20 mouse cellular contexts compared by ENCODE assay signal in the genomic region with DNA sequence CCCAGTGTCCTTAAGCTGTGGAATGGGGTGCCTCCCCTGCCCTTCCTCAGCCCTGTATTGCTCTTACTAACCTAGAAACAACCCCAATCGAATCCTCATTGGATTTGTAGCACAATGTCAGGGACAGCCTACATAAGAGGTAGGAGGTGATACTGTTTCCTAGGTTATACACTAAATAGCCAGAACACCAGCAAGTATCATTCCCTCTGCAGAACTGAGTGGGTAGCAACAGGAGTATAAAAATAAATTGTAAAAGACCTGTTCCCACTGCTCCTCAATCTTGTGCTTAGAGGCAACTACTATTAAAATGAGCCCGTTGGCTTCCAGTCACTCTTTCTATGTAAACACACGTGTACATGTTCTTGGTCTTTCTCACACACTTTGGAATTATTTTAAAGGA.
"Had no signal": no experiment of that assay in that cellular context is flagged by ENCODE, and none has a peak within 500 bp of the region (broad histone marks: within the 10 kb centered on the region; RNA-seq: fewer than 3 reads in every experiment).

No protein-coding gene starts in this region.

- H3K9me3 ChIP-seq: liver, embryonic 15.5 days; lung, embryonic 15.5 days; midbrain, embryonic 13.5 days; midbrain, embryonic 15.5 days; neural tube, embryonic 13.5 days; neural tube, embryonic 15.5 days had no signal

- DNase-seq: liver, postnatal 0 days; lung, adult 2 months; lung, postnatal 14 days; lung, postnatal 36 days; retina, postnatal 1 day; right cerebral cortex, adult 18-20 months; right cerebral cortex, postnatal 25 days; right cerebral cortex, postnatal 4 days; spleen, adult 18-20 months; thymus, postnatal 14 days; thymus, postnatal 36 days had no signal

- H3K4me3 ChIP-seq: liver, embryonic 15.5 days; lung, embryonic 15.5 days; midbrain, embryonic 13.5 days; midbrain, embryonic 15.5 days; neural tube, embryonic 13.5 days; neural tube, embryonic 15.5 days had no signal

- H3K4me1 ChIP-seq: lung, embryonic 15.5 days; midbrain, embryonic 13.5 days; midbrain, embryonic 15.5 days; neural tube, embryonic 13.5 days; neural tube, embryonic 15.5 days had no signal

- ATAC-seq: liver, postnatal 0 days; lung, postnatal 0 days; midbrain, embryonic 13.5 days; midbrain, embryonic 15.5 days had no signal

- H3K9ac ChIP-seq: liver, embryonic 15.5 days; liver, postnatal 0 days; lung, embryonic 15.5 days; midbrain, embryonic 13.5 days; midbrain, embryonic 15.5 days; neural tube, embryonic 13.5 days; neural tube, embryonic 15.5 days had no signal

- H3K36me3 ChIP-seq: liver, embryonic 15.5 days; lung, embryonic 15.5 days; midbrain, embryonic 13.5 days; midbrain, embryonic 15.5 days; neural tube, embryonic 13.5 days; neural tube, embryonic 15.5 days had no signal

- H3K27me3 ChIP-seq: liver, embryonic 15.5 days; lung, embryonic 15.5 days; midbrain, embryonic 13.5 days; midbrain, embryonic 15.5 days; neural tube, embryonic 13.5 days; neural tube, embryonic 15.5 days had no signal

- H3K4me2 ChIP-seq: liver, embryonic 15.5 days; lung, embryonic 15.5 days; midbrain, embryonic 11.5 days; midbrain, embryonic 13.5 days; midbrain, embryonic 15.5 days; neural tube, embryonic 13.5 days; neural tube, embryonic 15.5 days had no signal

- H3K27ac ChIP-seq: liver, embryonic 15.5 days; lung, embryonic 15.5 days; macrophage; midbrain, embryonic 13.5 days; midbrain, embryonic 15.5 days; neural tube, embryonic 13.5 days; neural tube, embryonic 15.5 days had no signal
